Mouse (Mus musculus) urinary bladder, postnatal 0 days (tissue): Measurements from ENCODE around the gene Zfp827. TPM values are rescaled to one million over a fixed set of nuclear protein-coding genes. Genes with fewer than 3 reads are reported as not detected.

Source experiments
- polyA plus RNA-seq: library from polyadenylated mRNA; unstranded; fragments of >200 nt; fragmentation: Nextera tagmentation; extraction: Ambion mirVana; gene quantifications from 2 replicates; pipeline ENCODE4 v1.2.1, GENCODE M21; 2015

The Zfp827 gene
- polyA plus RNA-seq: 4.1 and 4.9 TPM in 2 replicates

GRCm38 (mm10) chr8:79027977-79028487 is at the start of gene Zfp827:
Gene Zfp827, plus strand, starts transcription at chr8:79028437.

Other genes with a start within 250 kb of the Zfp827 start
- 108 TPM in 2 replicates for gene Lsm6, start 207.3 kb upstream of the Zfp827 start, polyA plus RNA-seq
- not detected in 2 replicates for gene 1700011L22Rik, start 220.1 kb downstream of the Zfp827 start, polyA plus RNA-seq